Mouse (Mus musculus) kidney, postnatal 0 days (tissue): ENCODE measurements at regions not wholly inside any gene's neighbourhood (a gene's known extent, or its start where the extent isn't known, plus 50 kb on each side); places are given as distances from the start of the nearest gene placed in this dataset.

Experiments
- ATAC-seq: fragments of 200-750 bp; cut with Nextera tagmentation; replicated peaks from 2 replicates; pipeline ENCODE4 v1.8.0; 2017; ENCODE audit warnings: low read depth, moderate number of reproducible peaks, moderate TSS enrichment, moderate library complexity; ENCODE audit not compliant: low FRiP score
- DNase-seq: peaks from one replicate; pipeline ENCODE4 v3.0.0-alpha.2; 2016; ENCODE audit warnings: low spot score
- H3K27ac ChIP-seq: fragments of 300-500 bp; sonication (generic); 2 replicates; pipeline ENCODE4 v1.5.1; 2014; ENCODE audit warnings: mild to moderate bottlenecking
- H3K27me3 ChIP-seq: fragments of 300-500 bp; sonication (generic); 2 replicates; pipeline ENCODE4 v1.6.1; 2014; ENCODE audit warnings: low read length, mixed read lengths; ENCODE audit not compliant: insufficient read depth
- H3K36me3 ChIP-seq: fragments of 300-500 bp; sonication (generic); 2 replicates; pipeline ENCODE4 v1.6.1; 2014; ENCODE audit warnings: low read length, mixed read lengths; ENCODE audit not compliant: insufficient read depth
- H3K4me1 ChIP-seq: fragments of 300-500 bp; sonication (generic); replicated peaks from 2 replicates; pipeline ENCODE4 v1.6.1; 2014; ENCODE audit warnings: antibody characterized with exemption, low read length, mixed read lengths; ENCODE audit not compliant: insufficient read depth
- H3K4me2 ChIP-seq: fragments of 300-500 bp; sonication (generic); 2 replicates; pipeline ENCODE4 v1.6.1; 2014; ENCODE audit warnings: mild to moderate bottlenecking, low read length, moderate library complexity, mixed read lengths
- H3K4me3 ChIP-seq: fragments of 300-500 bp; sonication (generic); replicated peaks from 2 replicates; pipeline ENCODE4 v1.5.1; 2014; ENCODE audit warnings: low read depth, low read length
- H3K9ac ChIP-seq: fragments of 300-500 bp; sonication (generic); 2 replicates; pipeline ENCODE4 v1.6.1; 2014; ENCODE audit warnings: low read depth, low read length
- H3K9me3 ChIP-seq: fragments of 300-500 bp; sonication (generic); replicated peaks from 2 replicates; pipeline ENCODE4 v1.6.1; 2016; ENCODE audit warnings: low read length, inconsistent platforms, mixed read lengths
- CTCF ChIP-seq: IDR thresholded peaks from 2 replicates; pipeline ENCODE4 v1.5.1; 2016; ENCODE audit warnings: antibody characterized with exemption, low read depth, mild to moderate bottlenecking, moderate library complexity
- WGBS: fragments of 180-500 bp; shearing (Covaris S2); extraction: QIAGEN DNeasy Blood & Tissue Kit; methylation state at CpG from one replicate; pipeline ENCODE4 v1.1.7; 2014; 5-methylcytosine and 5-hydroxymethylcytosine counted together

GRCm38 (mm10) chr12:59307958-59308357 is 88.4 kb upstream of the Fbxo33 start:
- H3K9ac ChIP-seq, result no peak overlapping the region
- no peak overlapping the region for H3K4me3 ChIP-seq
- WGBS, result 81% methylated on average over 1 of the region's 1 CpGs
- H3K27me3 ChIP-seq, result no peaks in the 10 kb centered on the region
- TF ChIP-seq CTCF, result no peak
- ATAC-seq, result no peak
- no peaks in the 10 kb centered on the region for H3K36me3 ChIP-seq
- H3K27ac ChIP-seq, result no peak overlapping the region
- no peaks in the 10 kb centered on the region for H3K9me3 ChIP-seq
- H3K4me1 ChIP-seq, result no peaks in the 10 kb centered on the region
- no peak for DNase-seq
- no peak overlapping the region for H3K4me2 ChIP-seq

GRCm38 (mm10) chr12:59304522-59304921 is 85.0 kb upstream of the Fbxo33 start:
- H3K9me3 ChIP-seq, result no peaks in the 10 kb centered on the region

More at GRCm38 (mm10) chr12:59304522-59304921, 85.0 kb upstream of the Fbxo33 start:
- Histone ChIP-seq H3K9ac (no peak overlapping the region), H3K4me1 (no peaks in the 10 kb centered on the region), H3K4me3 (no peak overlapping the region), H3K36me3 (no peaks in the 10 kb centered on the region), H3K27me3 (no peaks in the 10 kb centered on the region), H3K27ac (no peak overlapping the region), H3K4me2 (no peak overlapping the region)
- DNase-seq (no peak), ATAC-seq (no peak)
- TF ChIP-seq CTCF, result no peak
- WGBS, result 64% methylated on average over 6 of the region's 6 CpGs
